Mouse (Mus musculus) B cell, adult 62 days (primary cell): ENCODE data around the gene Clrn2. TPM values are rescaled to one million over a fixed set of nuclear protein-coding genes. Genes with fewer than 3 reads are reported as not detected.

Source experiments
- total RNA-seq: library from RNA; stranded (reverse); gene quantifications from 4 replicates; pipeline ENCODE4 v1.2.4, GENCODE M21; 2023

The Clrn2 gene
- total RNA-seq = not detected in 4 replicates

GRCm38 (mm10) chr5:45453451-45453850 is at the start of gene Clrn2:
Clrn2 (plus strand) TSS chr5:45453751.

DNA sequence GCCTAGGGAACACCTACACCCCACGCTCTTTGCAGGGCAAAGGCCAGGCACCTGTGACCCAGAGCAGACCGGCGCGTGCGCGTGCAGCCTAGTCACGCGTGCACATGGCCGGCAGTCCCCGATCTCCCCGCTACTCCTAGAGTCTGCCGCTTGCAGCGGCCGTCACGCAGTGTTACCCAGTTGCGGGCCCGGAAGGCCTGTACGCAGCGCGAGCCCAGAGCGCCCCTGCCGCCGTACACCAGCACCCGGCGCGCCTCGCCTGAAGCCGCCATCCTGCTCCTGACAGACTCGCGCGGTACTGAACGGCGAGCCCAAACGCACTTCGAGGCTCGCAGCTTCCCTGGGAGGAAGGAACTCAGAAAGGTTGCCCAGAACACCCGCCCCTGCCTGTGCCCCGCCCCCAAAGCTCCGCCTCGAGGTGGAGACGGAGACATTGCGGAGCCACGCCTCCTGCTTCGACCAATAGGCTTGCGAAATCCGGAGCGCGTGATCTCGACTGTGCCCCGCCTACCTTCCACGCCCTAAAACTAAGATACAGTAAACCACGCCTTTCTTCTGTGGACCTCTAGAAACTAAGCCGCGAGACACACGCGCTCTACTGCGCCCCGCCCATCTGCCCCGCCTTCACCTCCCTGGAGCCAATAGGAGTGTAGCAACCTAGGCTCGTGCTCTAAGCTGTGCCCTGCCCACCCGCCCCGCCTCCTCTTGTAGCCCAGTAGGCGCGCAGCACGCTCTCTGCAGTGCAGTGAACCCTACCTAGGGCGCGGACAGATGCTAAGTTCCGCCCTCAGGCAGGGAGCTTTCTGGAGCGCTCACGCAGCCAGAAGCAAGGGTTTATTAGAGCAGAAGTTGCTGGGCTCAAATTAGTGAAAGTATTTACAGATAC is 3.5 kb upstream of the Clrn2 start, which contains the start of gene Qdpr:
Gene Qdpr (minus strand): TSS at position 406 of the 886 bp plus-strand sequence.

DNA sequence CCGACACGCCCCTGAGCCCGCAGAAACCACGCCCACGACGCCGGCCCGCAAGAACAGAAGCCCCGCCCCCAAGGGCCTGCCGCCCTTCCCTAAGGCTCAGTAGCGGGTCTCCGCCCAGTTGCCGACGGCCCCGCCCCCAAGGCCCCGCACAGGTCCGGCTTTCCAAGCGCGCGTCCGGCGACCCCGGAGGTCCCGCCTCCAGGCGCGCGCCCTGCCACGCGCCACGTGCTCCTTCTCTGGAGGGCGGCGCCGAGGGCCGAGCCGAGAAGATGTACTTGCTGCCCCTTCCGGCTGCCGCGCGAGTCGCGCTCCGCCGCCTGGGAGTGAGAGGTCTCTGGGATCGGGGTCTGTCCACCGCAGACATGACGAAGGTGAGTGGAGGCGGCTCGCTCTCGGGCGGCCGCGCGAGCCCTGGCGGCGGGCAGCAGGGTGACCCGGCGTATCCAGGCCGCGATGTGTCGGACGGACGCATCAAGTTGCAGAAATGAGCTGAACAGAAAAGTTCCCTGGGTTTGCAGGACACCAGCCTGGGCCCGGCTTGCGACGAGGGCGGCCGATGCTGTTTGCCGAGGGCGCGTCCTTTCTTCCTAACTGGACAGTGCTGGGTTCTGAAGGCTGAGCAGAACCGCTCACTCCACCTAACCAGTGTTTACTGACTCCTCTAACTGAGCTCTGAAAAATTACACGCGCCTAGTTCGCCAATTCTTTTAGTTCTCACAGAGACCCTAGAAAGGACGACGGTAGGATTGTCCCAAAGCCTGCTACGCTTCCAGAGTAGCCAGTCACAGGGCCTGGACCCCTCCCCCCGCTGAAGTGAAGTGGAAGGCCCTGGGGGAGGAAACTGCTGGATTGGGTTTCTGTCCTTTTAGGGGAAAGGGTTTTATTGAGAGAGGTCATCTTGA is 39.9 kb downstream of the Clrn2 start, which contains the start of gene Lap3:
Gene Lap3 (plus strand): TSS at position 184 of the 902 bp plus-strand sequence.

Other genes with a start within 250 kb of the Clrn2 start
- gene Qdpr, start 3.5 kb upstream of the Clrn2 start, total RNA-seq = 31.7 to 37.0 TPM (median 34.7 TPM) in 4 replicates
- 15.9 to 19.3 TPM (median 18.5 TPM) in 4 replicates for gene Lap3, start 39.6 kb downstream of the Clrn2 start, total RNA-seq
- gene Med28, start 66.5 kb downstream of the Clrn2 start, total RNA-seq = 80.7 to 91.9 TPM (median 86.8 TPM) in 4 replicates
- gene Fam184b, start 185.9 kb downstream of the Clrn2 start, total RNA-seq = not detected in 4 replicates
- gene Ncapg, start 216.2 kb downstream of the Clrn2 start, total RNA-seq = 0.85 to 1.8 TPM (median 1.1 TPM) in 4 replicates